Mouse (Mus musculus) hindbrain, embryonic 11.5 days (tissue): ENCODE results near the gene Disc1. TPM values are rescaled to one million over a fixed set of nuclear protein-coding genes. Genes with fewer than 3 reads are reported as not detected.

ENCODE experiments used
- ATAC-seq: fragments of 200-750 bp; cut with Nextera tagmentation; 2 replicates; pipeline ENCODE4 v1.8.0; 2017; ENCODE audit warnings: mild to moderate bottlenecking, moderate TSS enrichment, moderate library complexity; ENCODE audit not compliant: low FRiP score
- DNase-seq: peaks from one replicate; pipeline ENCODE4 v3.0.0-alpha.2; 2015; ENCODE audit warnings: low spot score
- H3K27ac ChIP-seq: fragments of 300-500 bp; sonication (generic); 2 replicates; pipeline ENCODE4 v1.5.1; 2014; ENCODE audit warnings: mild to moderate bottlenecking, low read depth, low read length
- H3K27me3 ChIP-seq: fragments of 300-500 bp; sonication (generic); 2 replicates; pipeline ENCODE4 v1.6.1; 2014; ENCODE audit warnings: mild to moderate bottlenecking, low read length, moderate library complexity, mixed read lengths; ENCODE audit not compliant: control insufficient read depth, insufficient read depth
- H3K36me3 ChIP-seq: fragments of 300-500 bp; sonication (generic); 2 replicates; pipeline ENCODE4 v1.6.1; 2014; ENCODE audit warnings: mild to moderate bottlenecking, low read length, moderate library complexity, mixed read lengths; ENCODE audit not compliant: control insufficient read depth, insufficient read depth
- H3K4me1 ChIP-seq: fragments of 300-500 bp; sonication (generic); replicated peaks from 2 replicates; pipeline ENCODE4 v1.6.1; 2014; ENCODE audit warnings: low read length, mixed read lengths; ENCODE audit not compliant: control insufficient read depth, insufficient read depth
- H3K4me2 ChIP-seq: fragments of 300-500 bp; sonication (generic); replicated peaks from 2 replicates; pipeline ENCODE4 v1.6.1; 2014; ENCODE audit warnings: mild to moderate bottlenecking, low read depth, low read length
- H3K4me3 ChIP-seq: fragments of 300-500 bp; sonication (generic); 2 replicates; pipeline ENCODE4 v1.5.1; 2014; ENCODE audit warnings: low read depth, low read length
- H3K9ac ChIP-seq: fragments of 300-500 bp; sonication (generic); 2 replicates; pipeline ENCODE4 v1.6.1; 2014; ENCODE audit warnings: low read depth, low read length
- H3K9me3 ChIP-seq: fragments of 300-500 bp; sonication (generic); 2 replicates; pipeline ENCODE4 v1.6.1; 2016; ENCODE audit warnings: low read length; ENCODE audit not compliant: control insufficient read depth
- WGBS: fragments of 180-500 bp; shearing (Covaris S2); extraction: QIAGEN DNeasy Blood & Tissue Kit; methylation state at CpG from one replicate; pipeline ENCODE4 v1.1.7; 2014; 5-methylcytosine and 5-hydroxymethylcytosine counted together
- polyA plus RNA-seq: library from polyadenylated mRNA; unstranded; fragments of >200 nt; fragmentation: Nextera tagmentation; extraction: Ambion mirVana; gene quantifications from 2 replicates; pipeline ENCODE4 v1.2.1, GENCODE M21; 2014

The Disc1 gene
- polyA plus RNA-seq, 1 experiment from 2014 or later, result 1.6 TPM

DNA sequence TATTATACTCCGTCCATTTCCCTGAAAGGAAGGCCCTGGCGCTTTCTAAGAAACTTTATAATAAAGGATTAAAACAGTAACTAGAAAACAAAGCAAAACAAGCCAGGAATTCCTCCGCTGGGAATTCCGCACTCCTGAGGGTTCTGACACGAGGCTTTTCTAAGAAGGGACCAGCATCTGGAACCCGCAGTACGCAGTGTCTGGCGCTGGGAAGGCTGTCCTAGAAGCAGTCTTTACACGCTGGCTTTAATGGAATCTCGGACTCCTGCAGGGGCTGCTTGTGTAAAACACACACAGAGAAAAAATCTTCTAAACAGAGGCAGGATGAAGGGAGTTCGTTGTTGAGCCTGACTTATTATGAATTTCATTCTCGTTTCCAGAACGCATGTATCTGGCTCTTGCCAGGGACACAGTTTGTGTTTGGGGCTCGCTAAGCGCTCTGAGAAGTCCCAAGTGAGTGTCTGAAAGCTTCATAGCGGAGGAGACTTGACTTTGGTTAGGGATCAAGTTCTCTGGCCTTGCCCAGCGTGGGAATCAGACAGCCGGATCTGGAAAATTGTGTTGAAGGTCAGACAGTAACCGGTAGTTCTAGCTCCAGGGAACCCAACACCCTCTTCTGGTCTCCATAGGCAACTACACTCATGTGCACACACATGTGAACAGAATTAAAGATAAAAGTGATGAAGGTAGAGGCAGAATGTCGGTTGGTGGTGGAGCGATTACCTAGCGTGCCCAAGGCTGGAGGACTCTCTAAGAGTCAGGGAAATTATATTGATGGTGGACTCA is 238.1 kb downstream of the Disc1 start:
- Histone ChIP-seq H3K27ac (no peak overlapping the region), H3K27me3 (no peaks in the 10 kb centered on the region), H3K4me3 (no peak overlapping the region), H3K36me3 (no peaks in the 10 kb centered on the region), H3K4me1 (no peaks in the 10 kb centered on the region), H3K9ac (no peak overlapping the region), H3K4me2 (no peak overlapping the region), H3K9me3 (no peaks in the 10 kb centered on the region)
- DNase-seq (no peak), ATAC-seq (no peak)
- WGBS, result 83% methylated on average over 22 of the region's 22 CpGs

DNA sequence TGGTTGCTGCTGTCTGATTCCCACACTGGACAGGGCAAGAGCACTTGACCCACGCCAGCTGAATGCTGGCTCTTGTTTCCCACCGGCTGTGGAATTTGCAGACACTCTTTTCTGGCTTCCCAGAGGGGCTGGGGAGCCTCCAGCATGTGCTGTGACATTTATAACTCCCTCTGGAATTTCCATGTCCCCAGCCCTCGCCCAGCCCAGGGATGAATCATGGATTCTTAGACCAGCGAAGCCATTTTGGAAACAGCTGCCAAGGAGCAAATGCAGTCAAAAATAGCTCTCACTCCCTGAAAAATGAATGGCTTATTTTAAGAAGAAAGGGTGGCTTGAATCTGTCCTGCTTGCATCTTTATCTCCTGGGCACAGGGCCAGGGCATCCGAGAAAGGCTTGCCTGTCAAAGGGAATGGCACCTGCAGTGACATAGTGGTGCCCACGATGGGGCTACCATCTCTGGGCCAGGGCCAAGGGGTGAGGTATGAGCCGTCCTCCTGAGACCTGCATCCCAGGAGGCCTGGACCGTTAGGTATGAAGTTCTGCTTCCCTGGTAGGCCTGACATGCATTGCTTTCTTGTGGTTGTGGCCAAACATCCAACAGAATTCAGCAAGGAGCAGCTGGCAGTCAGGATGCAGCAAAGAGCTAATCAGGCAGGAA is 239.1 kb downstream of the Disc1 start:
- Histone ChIP-seq H3K4me2 (no peak overlapping the region), H3K36me3 (no peaks in the 10 kb centered on the region), H3K4me3 (no peak overlapping the region), H3K27ac (no peak overlapping the region), H3K9ac (no peak overlapping the region), H3K27me3 (no peaks in the 10 kb centered on the region), H3K4me1 (no peaks in the 10 kb centered on the region), H3K9me3 (no peaks in the 10 kb centered on the region)
- 79% methylated on average over 8 of the region's 8 CpGs for WGBS
- DNase-seq (no peak), ATAC-seq (no peak)

DNA sequence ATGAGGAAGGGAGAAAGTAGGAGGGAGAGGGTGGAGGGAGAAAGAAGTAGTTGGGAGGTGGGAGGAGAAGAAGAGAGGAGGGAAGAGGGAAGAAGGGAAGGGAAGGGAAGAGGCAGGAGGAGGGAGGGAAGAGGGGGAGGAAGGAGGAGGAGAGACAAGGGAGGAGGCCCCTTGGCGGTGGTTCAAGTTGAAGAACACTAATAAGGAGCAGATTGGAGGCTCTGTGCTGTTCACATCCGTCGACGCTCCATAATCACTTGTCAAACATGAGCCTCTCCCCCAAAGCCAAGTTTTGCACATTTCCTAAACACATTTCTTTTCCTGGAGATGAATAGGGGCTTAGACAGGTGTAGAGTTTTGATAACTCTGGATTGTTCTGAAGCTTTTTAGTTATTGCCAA is 245.3 kb downstream of the Disc1 start:
- H3K36me3 ChIP-seq, result no peaks in the 10 kb centered on the region
- no peak overlapping the region for H3K4me2 ChIP-seq
- H3K9ac ChIP-seq, result no peak overlapping the region
- H3K4me1 ChIP-seq, result no peaks in the 10 kb centered on the region
- H3K27ac ChIP-seq, result no peak overlapping the region
- no peak for ATAC-seq
- H3K9me3 ChIP-seq, result no peaks in the 10 kb centered on the region
- DNase-seq, result no peak
- no peak overlapping the region for H3K4me3 ChIP-seq
- WGBS, result 70% methylated on average over 4 of the region's 4 CpGs
- H3K27me3 ChIP-seq, result no peaks in the 10 kb centered on the region

DNA sequence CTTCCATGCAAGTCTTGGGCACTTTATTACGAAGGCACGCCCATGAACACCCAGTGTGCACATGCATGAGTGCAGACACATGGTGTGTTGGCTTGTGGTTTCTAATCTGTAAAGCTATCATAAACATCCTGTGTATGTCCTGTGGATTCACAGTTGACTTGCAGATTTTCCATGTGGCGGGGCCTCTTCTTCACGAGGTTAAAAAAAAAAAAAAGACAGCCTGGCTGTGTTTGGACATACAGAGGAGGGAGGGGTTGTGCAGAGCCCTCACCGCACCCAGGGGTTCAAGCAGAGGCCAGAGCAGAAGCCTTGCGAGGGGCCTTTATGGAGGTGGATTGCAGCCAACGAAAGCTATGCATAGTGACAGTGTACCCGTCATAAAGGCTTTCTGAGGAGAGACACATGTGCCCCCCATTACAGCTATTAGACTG is 248.0 kb downstream of the Disc1 start:
- WGBS, result 83% methylated on average over 8 of the region's 8 CpGs

DNA sequence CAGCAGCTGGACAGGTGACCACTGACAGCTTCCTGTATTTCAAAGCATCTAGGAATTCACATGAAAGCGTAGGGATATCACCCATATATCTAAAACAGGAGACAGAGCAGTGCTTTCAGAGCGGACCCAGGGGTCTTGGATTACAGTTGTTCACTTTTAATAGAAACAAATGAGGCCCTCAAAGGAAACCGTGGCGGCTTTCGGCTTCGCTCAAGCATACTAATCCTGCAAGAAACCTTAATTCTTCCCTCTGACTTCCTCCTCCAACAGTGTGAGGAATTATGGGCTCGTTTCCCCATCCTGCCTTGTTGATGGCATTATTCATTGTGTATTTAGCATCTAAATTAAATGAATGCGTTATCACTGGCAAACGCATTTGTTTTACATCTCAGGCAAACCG is 252.7 kb downstream of the Disc1 start:
- Histone ChIP-seq H3K4me2 (no peak overlapping the region), H3K27me3 (no peaks in the 10 kb centered on the region), H3K27ac (no peak overlapping the region), H3K4me3 (no peak overlapping the region), H3K9me3 (no peaks in the 10 kb centered on the region; the same call in 1 of the 2 replicates), H3K36me3 (no peaks in the 10 kb centered on the region), H3K9ac (no peak overlapping the region), H3K4me1 (no peaks in the 10 kb centered on the region)
- DNase-seq, result no peak
- no peak for ATAC-seq
- WGBS, result 70% methylated on average over 10 of the region's 10 CpGs

More for the DNA sequence above, 248.0 kb downstream of the Disc1 start:
- no peak overlapping the region for H3K9ac ChIP-seq
- no peaks in the 10 kb centered on the region for H3K36me3 ChIP-seq
- no peak overlapping the region for H3K4me2 ChIP-seq
- no peak overlapping the region for H3K27ac ChIP-seq
- H3K4me3 ChIP-seq, result no peak overlapping the region
- H3K4me1 ChIP-seq, result no peaks in the 10 kb centered on the region
- DNase-seq (no peak), ATAC-seq (no peak)
- no peaks in the 10 kb centered on the region for H3K27me3 ChIP-seq
- H3K9me3 ChIP-seq, result no peaks in the 10 kb centered on the region; the same call in 1 of the 2 replicates

DNA sequence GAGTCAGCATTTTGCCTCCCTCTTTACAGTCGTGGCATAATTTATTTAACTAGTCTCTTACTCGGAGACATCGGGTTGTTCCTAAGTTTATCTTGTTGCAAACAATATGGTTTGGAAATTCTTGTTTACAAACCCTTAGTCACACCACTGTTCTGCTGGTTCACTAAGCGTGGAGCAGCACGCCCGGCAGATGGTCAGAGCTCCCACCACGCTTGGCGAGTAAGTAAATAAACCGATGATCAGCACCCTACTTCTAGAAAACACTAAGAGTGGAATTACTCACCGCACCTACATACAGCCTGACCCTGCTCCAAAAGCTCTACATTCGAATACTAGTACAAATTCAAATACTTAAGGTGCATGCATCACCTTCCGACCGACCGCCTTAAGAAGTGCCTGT is 256.0 kb downstream of the Disc1 start:
- no peaks in the 10 kb centered on the region for H3K36me3 ChIP-seq
- no peak overlapping the region for H3K4me2 ChIP-seq
- H3K27ac ChIP-seq, result no peak overlapping the region
- H3K27me3 ChIP-seq, result no peaks in the 10 kb centered on the region
- H3K9ac ChIP-seq, result no peak overlapping the region
- H3K4me1 ChIP-seq, result no peaks in the 10 kb centered on the region
- no peak overlapping the region for H3K4me3 ChIP-seq
- ATAC-seq (no peak), DNase-seq (no peak)
- WGBS, result 75% methylated on average over 14 of the region's 14 CpGs
- no peaks in the 10 kb centered on the region; the same call in 1 of the 2 replicates for H3K9me3 ChIP-seq

Other genes starting within 250 kb of the Disc1 start
- 110 and 115 TPM in 2 replicates for gene Gnpat, start 191.2 kb upstream of the Disc1 start, polyA plus RNA-seq
- gene 2810004N23Rik, start 191.1 kb upstream of the Disc1 start, polyA plus RNA-seq, result 38.8 and 41.6 TPM in 2 replicates
- 6.7 and 8.7 TPM in 2 replicates for gene Exoc8, start 156.5 kb upstream of the Disc1 start, polyA plus RNA-seq
- 9.6 and 12.3 TPM in 2 replicates for gene Sprtn, start 156.3 kb upstream of the Disc1 start, polyA plus RNA-seq
- gene Egln1, start 104.9 kb upstream of the Disc1 start, polyA plus RNA-seq, result 19.9 and 23.4 TPM in 2 replicates
- gene Tsnax, start 41.2 kb upstream of the Disc1 start, polyA plus RNA-seq, result 149 and 156 TPM in 2 replicates